Mouse (Mus musculus): ENCODE results near the gene Kntc1.

DNA sequence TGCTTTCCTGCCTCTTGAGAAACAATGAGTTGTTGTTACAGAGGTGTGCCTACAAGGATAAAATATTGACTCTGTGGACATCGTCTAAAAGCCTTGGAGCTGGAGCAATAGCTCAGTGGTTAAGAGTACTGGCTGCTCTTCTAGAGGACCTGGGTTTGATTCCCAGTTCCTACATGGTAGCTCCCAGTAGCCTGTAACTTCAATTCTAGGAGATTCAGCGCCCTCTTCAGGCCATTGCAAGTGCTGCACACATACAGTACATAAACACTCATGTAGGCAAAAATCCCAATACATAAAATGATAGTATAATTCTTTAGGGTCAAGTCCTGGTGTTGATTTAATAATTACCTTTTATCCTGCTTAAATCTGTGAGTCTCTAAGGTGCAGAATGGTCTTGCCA lies 43.6 kb downstream of the Kntc1 start:
- TF ChIP-seq CTCF (IDR thresholded peaks at IDR 0.05) (no peak), EP300 (IDR thresholded peaks at IDR 0.05) (no peak)

Data from lung, postnatal 0 days (tissue).